Mouse (Mus musculus): ENCODE data around the gene Kmt5c. TPM values are rescaled to one million over a fixed set of nuclear protein-coding genes. Genes with fewer than 3 reads are reported as not detected.

The Kmt5c gene
- polyA plus RNA-seq, 1 experiment from 2014 or later: 59.4 TPM

DNA sequence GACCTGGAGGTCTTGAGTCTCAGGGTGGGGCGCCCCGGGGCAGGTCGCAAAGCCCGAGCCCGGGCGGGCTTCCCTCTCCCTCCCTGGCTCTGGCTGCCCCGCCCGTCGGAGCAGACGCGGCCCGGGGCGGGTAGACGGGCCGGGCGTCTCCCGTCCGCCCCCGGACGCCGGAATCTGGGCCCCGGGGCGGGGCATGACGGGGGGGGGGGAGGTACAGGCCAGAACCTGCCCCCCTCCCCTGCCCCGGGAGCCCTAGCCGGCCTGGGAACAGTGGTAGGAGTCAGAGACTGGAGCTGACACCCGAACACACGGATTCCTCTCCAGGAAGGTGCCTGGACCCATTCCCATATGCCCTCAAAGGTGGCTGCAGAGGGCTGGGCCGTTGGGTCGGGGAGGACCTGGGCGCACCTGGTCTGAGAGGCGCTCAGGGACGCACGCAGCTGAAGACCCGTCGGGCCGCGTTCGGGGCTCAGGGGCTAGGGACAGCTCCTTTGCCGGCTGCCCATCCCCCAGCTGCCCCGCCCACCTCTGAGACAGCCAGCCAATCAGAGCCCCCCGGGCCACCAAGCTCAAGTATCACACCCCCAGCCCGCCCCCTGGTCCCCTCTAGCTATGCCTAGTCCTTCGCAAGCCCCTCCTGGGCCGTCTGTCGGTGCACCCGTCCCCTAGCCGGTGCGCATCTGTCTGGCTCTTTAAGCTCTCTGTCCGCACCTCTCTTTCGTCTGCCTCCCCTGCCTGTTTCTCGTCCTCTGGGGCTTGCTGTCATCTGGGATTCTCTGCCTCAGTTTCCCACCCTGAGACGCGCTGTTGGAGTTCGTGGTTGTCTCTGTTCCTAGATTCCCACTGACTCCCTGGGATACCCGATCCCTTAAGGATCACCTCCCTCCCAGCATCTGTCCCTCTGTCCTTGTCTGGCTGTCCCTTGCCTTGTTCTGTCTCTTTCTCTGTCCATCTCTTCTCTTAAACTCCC is 37.2 kb downstream of the Kmt5c start:
- H3K9me3 ChIP-seq (ENCODE audit: control insufficient read depth, low read depth, low read length): no peaks in the 10 kb centered on the region
- H3K36me3 ChIP-seq (ENCODE audit: control insufficient read depth, insufficient read depth, low read length): no peaks in the 10 kb centered on the region
- ATAC-seq (ENCODE audit: insufficient number of reproducible peaks, insufficient read depth, low FRiP score, low read depth): peak; percentile 57
- H3K27me3 ChIP-seq (ENCODE audit: control insufficient read depth, insufficient read depth, low read length): peaks cover 14% of the 10 kb centered on the region
- no peak overlapping the region for H3K9ac ChIP-seq (replicated peaks; ENCODE audit: low read depth, low read length)
- H3K27ac ChIP-seq (ENCODE audit: low read length): no peak overlapping the region
- H3K4me3 ChIP-seq (ENCODE audit: low read depth, low read length): peak overlapping the region; percentile 36
- H3K4me1 ChIP-seq (ENCODE audit: control insufficient read depth, insufficient read depth, low read length): 0 out of 2 replicates have a peak, but pooled peaks cover 22% of the 10 kb centered on the region
- peak overlapping the region; percentile 54 for H3K4me2 ChIP-seq (replicated peaks; ENCODE audit: low read depth, low read length)
- 2% methylated on average over 28 of the region's 56 CpGs for WGBS

DNA sequence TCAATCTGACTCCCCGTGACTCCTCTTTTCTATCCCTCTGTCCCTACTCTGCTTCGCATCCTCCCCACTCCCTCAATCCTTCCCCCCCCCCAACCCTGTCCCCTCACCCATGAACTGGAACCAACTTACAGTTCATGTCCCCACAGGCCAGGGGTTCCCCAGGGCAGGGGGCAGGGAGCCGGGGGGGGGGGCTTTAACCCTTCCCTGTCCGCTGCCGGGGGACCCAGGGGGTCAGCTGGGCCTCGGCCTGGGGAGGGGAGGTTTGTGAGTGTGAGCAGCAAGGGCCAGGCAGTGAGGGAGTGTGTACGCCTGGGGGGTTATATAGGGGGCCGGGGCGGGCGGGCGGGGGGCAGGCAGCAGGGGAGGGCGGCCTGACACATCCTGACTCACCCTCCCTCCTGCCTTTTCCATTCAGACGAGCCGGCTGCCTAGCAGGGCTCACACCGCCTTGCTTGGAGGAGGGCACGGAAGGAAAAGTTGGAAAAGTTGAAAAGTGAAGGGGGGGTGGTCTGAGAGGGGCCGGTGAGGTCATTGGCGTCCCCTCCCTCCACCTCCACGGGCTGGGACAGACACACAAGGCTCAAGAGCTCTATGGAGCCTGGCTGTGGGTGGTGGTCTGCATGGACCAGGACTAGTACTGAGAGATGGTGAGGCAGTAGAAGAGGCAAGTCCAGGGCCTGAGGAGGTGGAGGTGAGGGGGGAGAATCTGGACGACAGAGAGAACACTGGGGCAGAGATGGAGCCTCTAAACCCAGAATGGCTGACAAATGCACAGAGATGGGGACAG is 38.1 kb downstream of the Kmt5c start:
- no peak overlapping the region for H3K4me3 ChIP-seq (ENCODE audit: low read depth, low read length)
- H3K4me2 ChIP-seq (replicated peaks; ENCODE audit: low read depth, low read length): peak overlapping the region; percentile 54; the same call in 1 of the 2 replicates
- H3K9ac ChIP-seq (replicated peaks; ENCODE audit: low read depth, low read length): no peak overlapping the region; the same call in 1 of the 2 replicates
- 0 out of 2 replicates have a peak, but pooled peaks cover 22% of the 10 kb centered on the region for H3K4me1 ChIP-seq (ENCODE audit: control insufficient read depth, insufficient read depth, low read length)
- no peak for ATAC-seq (ENCODE audit: insufficient number of reproducible peaks, insufficient read depth, low FRiP score, low read depth)
- no peaks in the 10 kb centered on the region for H3K9me3 ChIP-seq (ENCODE audit: control insufficient read depth, low read depth, low read length)
- no peaks in the 10 kb centered on the region for H3K36me3 ChIP-seq (ENCODE audit: control insufficient read depth, insufficient read depth, low read length)
- no peak overlapping the region for H3K27ac ChIP-seq (ENCODE audit: low read length)
- H3K27me3 ChIP-seq (ENCODE audit: control insufficient read depth, insufficient read depth, low read length): peaks cover 14% of the 10 kb centered on the region
- WGBS: 7% methylated on average over 20 of the region's 20 CpGs

DNA sequence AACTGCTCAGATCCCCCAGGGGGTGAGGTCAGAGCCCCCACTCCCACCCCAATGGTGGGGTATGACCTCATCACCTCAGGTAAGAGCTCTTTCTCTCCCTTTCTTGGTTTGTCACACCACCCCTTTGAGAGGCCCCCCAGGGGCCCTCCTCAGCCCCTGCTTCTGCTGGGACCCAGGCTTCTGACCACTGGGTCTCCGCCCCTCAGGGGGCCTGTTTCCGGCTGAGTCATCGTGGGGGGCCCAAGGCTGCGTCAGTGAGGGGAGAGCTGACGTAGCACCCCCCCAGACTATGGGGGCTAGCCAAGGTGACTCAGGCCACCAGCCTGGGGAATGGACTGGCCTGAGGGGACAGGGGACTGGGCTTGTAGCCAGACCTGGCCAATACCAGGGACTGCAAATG is 40.0 kb downstream of the Kmt5c start:
- H3K4me1 ChIP-seq (ENCODE audit: control insufficient read depth, insufficient read depth, low read length): 0 out of 2 replicates have a peak, but pooled peaks cover 22% of the 10 kb centered on the region
- H3K36me3 ChIP-seq (ENCODE audit: control insufficient read depth, insufficient read depth, low read length): no peaks in the 10 kb centered on the region
- H3K4me2 ChIP-seq (replicated peaks; ENCODE audit: low read depth, low read length): no peak overlapping the region
- H3K27ac ChIP-seq (ENCODE audit: low read length): no peak overlapping the region
- ATAC-seq (ENCODE audit: insufficient number of reproducible peaks, insufficient read depth, low FRiP score, low read depth): no peak
- 47% methylated on average over 5 of the region's 5 CpGs for WGBS
- no peak overlapping the region for H3K4me3 ChIP-seq (ENCODE audit: low read depth, low read length)
- peaks cover 14% of the 10 kb centered on the region for H3K27me3 ChIP-seq (ENCODE audit: control insufficient read depth, insufficient read depth, low read length)
- H3K9me3 ChIP-seq (ENCODE audit: control insufficient read depth, low read depth, low read length): no peaks in the 10 kb centered on the region
- H3K9ac ChIP-seq (replicated peaks; ENCODE audit: low read depth, low read length): no peak overlapping the region

- H3K27me3 ChIP-seq (ENCODE audit: control insufficient read depth, insufficient read depth, low read length): no peaks in the 10 kb centered on the region; the same call in 1 of the 2 replicates
- no peak overlapping the region for H3K4me2 ChIP-seq (replicated peaks; ENCODE audit: low read depth, low read length)
- 33% methylated on average over 3 of the region's 3 CpGs for WGBS
- H3K9me3 ChIP-seq (ENCODE audit: control insufficient read depth, low read depth, low read length): no peaks in the 10 kb centered on the region
- no peak overlapping the region for H3K4me3 ChIP-seq (ENCODE audit: low read depth, low read length)
- H3K27ac ChIP-seq (ENCODE audit: low read length): no peak overlapping the region
- no peak overlapping the region for H3K9ac ChIP-seq (replicated peaks; ENCODE audit: low read depth, low read length)
- 0 out of 2 replicates have a peak, but pooled peaks cover 19% of the 10 kb centered on the region for H3K4me1 ChIP-seq (ENCODE audit: control insufficient read depth, insufficient read depth, low read length)
- ATAC-seq (ENCODE audit: insufficient number of reproducible peaks, insufficient read depth, low FRiP score, low read depth): no peak
- H3K36me3 ChIP-seq (ENCODE audit: control insufficient read depth, insufficient read depth, low read length): no peaks in the 10 kb centered on the region
These were observed 42.2 kb downstream of the Kmt5c start for GRCm38 (mm10) chr7:4782130-4782529.

GRCm38 (mm10) chr7:4782759-4783158 is 42.8 kb downstream of the Kmt5c start, which contains the start of the genes Il11 and Tmem190:
Gene Il11, minus strand, starts transcription at chr7:4782859.
Gene Tmem190, plus strand, starts transcription at chr7:4782937.
- 63% methylated on average over 2 of the region's 2 CpGs for WGBS
- H3K4me1 ChIP-seq (ENCODE audit: control insufficient read depth, insufficient read depth, low read length): 0 out of 2 replicates have a peak, but pooled peaks cover 17% of the 10 kb centered on the region
- no peak within 1 kb of the TSS for H3K27ac ChIP-seq (ENCODE audit: low read length)
- no peak within 1 kb of the TSS for H3K4me2 ChIP-seq (replicated peaks; ENCODE audit: low read depth, low read length)
- H3K9ac ChIP-seq (replicated peaks; ENCODE audit: low read depth, low read length): no peak within 1 kb of the TSS
- no peaks in the 10 kb centered on the region for H3K36me3 ChIP-seq (ENCODE audit: control insufficient read depth, insufficient read depth, low read length)
- H3K9me3 ChIP-seq (ENCODE audit: control insufficient read depth, low read depth, low read length): no peaks in the 10 kb centered on the region
- no peak for ATAC-seq (ENCODE audit: insufficient number of reproducible peaks, insufficient read depth, low FRiP score, low read depth)
- H3K27me3 ChIP-seq (ENCODE audit: control insufficient read depth, insufficient read depth, low read length): no peaks in the 10 kb centered on the region; the same call in 1 of the 2 replicates
- H3K4me3 ChIP-seq (ENCODE audit: low read depth, low read length): no peak within 1 kb of the TSS

DNA sequence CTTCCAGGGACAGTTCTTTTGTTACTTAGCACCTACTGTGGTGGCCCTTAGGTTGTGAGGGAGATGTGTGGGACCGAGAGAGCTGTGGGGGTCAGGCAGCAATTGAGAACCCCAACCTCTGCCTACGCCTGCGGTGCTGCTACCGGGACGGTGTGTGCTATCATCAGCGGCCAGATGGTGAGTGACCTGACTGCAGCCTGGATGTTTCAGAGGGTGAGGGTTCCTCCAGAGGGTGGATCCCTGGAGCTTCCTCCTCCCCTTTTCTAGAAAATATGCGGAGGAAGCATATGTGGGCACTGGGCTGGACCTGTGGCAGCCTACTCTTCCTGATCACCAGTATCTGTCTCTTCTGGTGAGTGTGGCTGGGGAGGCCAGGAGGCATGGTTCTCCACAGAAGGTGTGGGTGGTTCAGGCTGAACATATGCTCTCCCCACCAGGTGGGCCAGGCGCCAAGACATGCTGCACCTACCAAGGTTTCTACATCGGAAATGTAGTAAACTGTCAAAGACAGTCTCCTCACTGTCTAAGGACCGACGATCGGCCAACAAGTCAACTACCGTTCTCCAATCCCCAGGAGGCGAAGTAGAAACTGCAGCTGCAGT is 43.9 kb downstream of the Kmt5c start:
- Histone ChIP-seq H3K9ac (replicated peaks; ENCODE audit: low read depth, low read length) (no peak overlapping the region), H3K4me2 (replicated peaks; ENCODE audit: low read depth, low read length) (no peak overlapping the region), H3K27me3 (ENCODE audit: control insufficient read depth, insufficient read depth, low read length) (no peaks in the 10 kb centered on the region), H3K4me1 (ENCODE audit: control insufficient read depth, insufficient read depth, low read length) (0 out of 2 replicates have a peak, but pooled peaks cover 15% of the 10 kb centered on the region), H3K27ac (ENCODE audit: low read length) (no peak overlapping the region), H3K4me3 (ENCODE audit: low read depth, low read length) (no peak overlapping the region), H3K9me3 (ENCODE audit: control insufficient read depth, low read depth, low read length) (no peaks in the 10 kb centered on the region), H3K36me3 (ENCODE audit: control insufficient read depth, insufficient read depth, low read length) (no peaks in the 10 kb centered on the region)
- no peak for ATAC-seq (ENCODE audit: insufficient number of reproducible peaks, insufficient read depth, low FRiP score, low read depth)
- 77% methylated on average over 14 of the region's 14 CpGs for WGBS

DNA sequence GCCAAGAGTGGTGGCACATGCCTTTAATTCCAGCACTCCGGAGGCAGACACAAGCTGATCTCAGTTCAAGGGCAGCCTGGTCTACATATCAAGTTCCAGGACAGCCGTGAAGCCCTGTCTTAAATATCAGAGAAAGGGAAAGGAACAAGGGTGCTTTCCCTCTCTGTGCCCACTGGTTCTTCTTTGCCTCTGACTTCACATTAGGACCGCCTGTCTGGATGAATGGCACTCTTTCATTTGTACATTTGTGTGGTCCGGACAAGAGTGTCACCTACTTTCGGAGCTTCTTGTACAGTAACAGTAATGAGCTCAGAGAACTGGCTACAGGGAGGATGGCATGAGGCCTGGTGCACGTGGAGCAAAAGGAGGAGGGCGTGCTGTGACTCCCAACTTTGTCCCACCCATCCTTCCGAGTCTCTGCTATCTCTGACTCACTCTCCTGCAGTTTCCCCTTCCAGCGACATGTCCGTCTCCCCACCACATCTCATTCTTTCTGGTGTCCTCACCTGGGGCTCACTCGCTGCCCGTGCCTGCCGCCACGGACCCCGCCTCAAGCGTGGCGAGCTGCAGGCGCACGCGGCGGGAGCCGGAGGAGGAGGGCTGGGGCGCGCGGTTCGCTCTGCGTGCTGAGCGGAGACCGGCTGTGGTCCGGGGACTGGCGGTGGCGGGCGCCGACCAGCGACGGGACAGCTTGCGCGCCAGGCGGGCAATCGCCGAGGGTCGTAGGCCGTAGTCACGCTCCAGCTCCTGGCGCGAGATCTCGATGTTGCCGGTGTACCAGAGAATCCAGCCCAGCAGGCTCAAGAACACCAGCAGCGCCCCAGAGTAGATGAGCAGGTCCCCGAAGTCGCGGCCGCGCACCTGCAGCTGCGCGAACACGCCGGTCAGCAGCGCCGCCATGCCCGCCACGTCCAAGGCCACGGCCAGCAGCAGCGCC is 48.9 kb downstream of the Kmt5c start:
- Histone ChIP-seq H3K4me2 (replicated peaks; ENCODE audit: low read depth, low read length) (peak overlapping the region; percentile 68), H3K9ac (replicated peaks; ENCODE audit: low read depth, low read length) (peak overlapping the region; percentile 76), H3K4me1 (ENCODE audit: control insufficient read depth, insufficient read depth, low read length) (0 out of 2 replicates have a peak, but pooled peaks cover 1% of the 10 kb centered on the region), H3K4me3 (ENCODE audit: low read depth, low read length) (peak overlapping the region; percentile 51), H3K36me3 (ENCODE audit: control insufficient read depth, insufficient read depth, low read length) (peaks cover 2% of the 10 kb centered on the region), H3K27me3 (ENCODE audit: control insufficient read depth, insufficient read depth, low read length) (no peaks in the 10 kb centered on the region), H3K9me3 (ENCODE audit: control insufficient read depth, low read depth, low read length) (no peaks in the 10 kb centered on the region), H3K27ac (ENCODE audit: low read length) (peak overlapping the region; percentile 76)
- ATAC-seq (ENCODE audit: insufficient number of reproducible peaks, insufficient read depth, low FRiP score, low read depth): peak; percentile 53
- WGBS: 3% methylated on average over 64 of the region's 64 CpGs

All from stomach, embryonic 14.5 days (tissue).